Mouse (Mus musculus) forebrain, embryonic 11.5 days (tissue): ENCODE results near the gene Pla2g2d. TPM values are rescaled to one million over a fixed set of nuclear protein-coding genes. Genes with fewer than 3 reads are reported as not detected.
A peak's percentile ranks its signal among the peaks of the same experiment; 100 is the strongest.

ENCODE experiments used
- ATAC-seq: fragments of 200-750 bp; cut with Nextera tagmentation; replicated peaks from 2 replicates; pipeline ENCODE4 v1.8.0; 2017; ENCODE audit warnings: moderate TSS enrichment; ENCODE audit not compliant: low FRiP score
- DNase-seq: peaks from one replicate; pipeline ENCODE4 v3.0.0-alpha.2; 2017; ENCODE audit warnings: low spot score
- H3K27ac ChIP-seq: fragments of 300-500 bp; sonication (generic); 2 replicates; pipeline ENCODE4 v1.5.1; 2014; ENCODE audit warnings: low read depth, low read length
- H3K27me3 ChIP-seq: fragments of 300-500 bp; sonication (generic); 2 replicates; pipeline ENCODE4 v1.6.1; 2014; ENCODE audit warnings: mild to moderate bottlenecking, low read length, mixed read lengths; ENCODE audit not compliant: control insufficient read depth, insufficient read depth
- H3K36me3 ChIP-seq: fragments of 300-500 bp; sonication (generic); 2 replicates; pipeline ENCODE4 v1.6.1; 2014; ENCODE audit warnings: mild to moderate bottlenecking, low read length, moderate library complexity, mixed read lengths; ENCODE audit not compliant: control insufficient read depth, insufficient read depth
- H3K4me1 ChIP-seq: fragments of 300-500 bp; sonication (generic); replicated peaks from 2 replicates; pipeline ENCODE4 v1.6.1; 2014; ENCODE audit warnings: low read length, mixed read lengths; ENCODE audit not compliant: control insufficient read depth, insufficient read depth
- H3K4me2 ChIP-seq: fragments of 300-500 bp; sonication (generic); 2 replicates; pipeline ENCODE4 v1.6.1; 2014; ENCODE audit warnings: low read depth, mild to moderate bottlenecking, low read length, moderate library complexity, mixed read lengths; ENCODE audit not compliant: severe bottlenecking
- H3K4me3 ChIP-seq: fragments of 300-500 bp; sonication (generic); 2 replicates; pipeline ENCODE4 v1.5.1; 2014; ENCODE audit warnings: low read depth, low read length
- H3K9ac ChIP-seq: fragments of 300-500 bp; sonication (generic); 2 replicates; pipeline ENCODE4 v1.6.1; 2014; ENCODE audit warnings: low read length
- H3K9me3 ChIP-seq: fragments of 300-500 bp; sonication (generic); 2 replicates; pipeline ENCODE4 v1.6.1; 2016; ENCODE audit warnings: low read length, mixed read lengths; ENCODE audit not compliant: control insufficient read depth
- WGBS: fragments of 180-500 bp; shearing (Covaris S2); extraction: QIAGEN DNeasy Blood & Tissue Kit; methylation state at CpG from one replicate; pipeline ENCODE4 v1.1.7; 2014; 5-methylcytosine and 5-hydroxymethylcytosine counted together
- polyA plus RNA-seq: library from polyadenylated mRNA; unstranded; fragments of >200 nt; fragmentation: Nextera tagmentation; extraction: Ambion mirVana; gene quantifications from 2 replicates; pipeline ENCODE4 v1.2.1, GENCODE M21; 2014

Gene Pla2g2d
- polyA plus RNA-seq, 1 experiment from 2014 or later, result not detected

DNA sequence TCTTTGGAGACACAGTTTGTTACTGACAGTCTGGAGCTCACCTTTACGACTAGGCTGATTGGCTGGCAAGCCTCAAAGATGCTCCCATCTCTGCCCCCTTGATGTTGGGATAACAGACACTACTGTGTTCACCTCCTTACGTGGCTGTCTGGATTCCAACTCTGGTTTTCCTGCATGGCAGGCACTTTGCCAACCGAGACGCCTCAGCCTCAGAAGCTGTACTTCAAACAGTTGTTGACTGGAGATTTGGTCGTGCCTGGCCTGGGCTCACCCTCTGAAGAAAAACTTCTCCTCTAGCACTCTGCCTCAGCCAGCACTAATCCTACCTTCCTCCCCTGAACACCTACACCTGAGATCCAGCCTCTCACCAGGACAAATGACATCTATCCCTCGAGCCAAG is 15.9 kb downstream of the Pla2g2d start:
- DNase-seq (no peak), ATAC-seq (no peak)
- H3K4me3 ChIP-seq, result no peak overlapping the region
- no peaks in the 10 kb centered on the region for H3K36me3 ChIP-seq
- H3K27me3 ChIP-seq, result no peaks in the 10 kb centered on the region
- H3K27ac ChIP-seq, result no peak overlapping the region
- 77% methylated on average over 6 of the region's 6 CpGs for WGBS
- H3K9ac ChIP-seq, result no peak overlapping the region
- no peak overlapping the region for H3K4me2 ChIP-seq
- no peaks in the 10 kb centered on the region for H3K4me1 ChIP-seq
- no peaks in the 10 kb centered on the region for H3K9me3 ChIP-seq

DNA sequence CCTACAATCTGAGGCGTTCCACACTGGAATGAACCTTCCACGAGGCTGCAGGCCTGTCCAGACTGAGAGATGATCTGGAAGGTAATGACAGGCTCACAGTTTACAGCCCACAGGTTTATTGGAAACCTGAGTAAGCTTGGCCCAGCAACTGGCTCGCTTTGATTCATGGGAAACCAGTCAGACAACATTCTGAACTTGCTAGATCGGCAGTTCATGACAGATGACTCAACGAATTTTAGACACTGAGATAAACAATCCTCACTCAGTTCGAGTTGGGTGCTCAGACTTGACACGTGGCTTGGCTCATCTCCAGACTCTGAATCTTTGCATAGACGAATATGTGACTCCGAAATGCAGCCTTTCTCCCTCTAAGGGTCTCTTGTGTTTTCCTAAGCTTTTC is 17.1 kb downstream of the Pla2g2d start:
- H3K4me1 ChIP-seq, result no peaks in the 10 kb centered on the region
- DNase-seq (no peak), ATAC-seq (no peak)
- H3K9me3 ChIP-seq, result no peaks in the 10 kb centered on the region
- no peak overlapping the region for H3K9ac ChIP-seq
- no peaks in the 10 kb centered on the region for H3K27me3 ChIP-seq
- H3K36me3 ChIP-seq, result no peaks in the 10 kb centered on the region
- H3K4me3 ChIP-seq, result no peak overlapping the region
- no peak overlapping the region for H3K27ac ChIP-seq
- no peak overlapping the region for H3K4me2 ChIP-seq
- WGBS, result 79% methylated on average over 9 of the region's 9 CpGs

DNA sequence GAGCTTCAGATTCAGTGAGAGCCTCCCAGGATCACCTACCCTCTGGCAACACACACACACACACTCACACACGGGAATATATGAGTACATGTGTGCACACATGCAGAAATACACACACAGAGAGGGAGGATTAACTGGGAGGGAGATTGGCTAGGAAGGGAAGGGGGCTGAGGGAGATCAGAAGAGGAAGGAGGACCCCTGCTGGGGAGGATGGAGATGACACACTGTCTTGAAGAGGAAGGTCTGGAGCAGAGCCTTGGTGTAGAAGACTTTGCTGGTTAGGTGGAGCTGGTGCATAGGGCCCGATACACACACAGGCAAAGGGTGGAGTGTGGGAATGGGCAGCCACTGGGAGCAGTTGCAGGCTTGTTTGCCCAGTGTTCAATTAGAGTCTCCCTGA is 17.7 kb downstream of the Pla2g2d start:
- Histone ChIP-seq H3K27me3 (no peaks in the 10 kb centered on the region), H3K27ac (no peak overlapping the region), H3K9ac (no peak overlapping the region), H3K36me3 (no peaks in the 10 kb centered on the region), H3K4me3 (no peak overlapping the region), H3K4me2 (no peak overlapping the region), H3K9me3 (no peaks in the 10 kb centered on the region), H3K4me1 (no peaks in the 10 kb centered on the region)
- 64% methylated on average over 2 of the region's 2 CpGs for WGBS
- no peak for ATAC-seq
- peak; percentile 55 for DNase-seq

DNA sequence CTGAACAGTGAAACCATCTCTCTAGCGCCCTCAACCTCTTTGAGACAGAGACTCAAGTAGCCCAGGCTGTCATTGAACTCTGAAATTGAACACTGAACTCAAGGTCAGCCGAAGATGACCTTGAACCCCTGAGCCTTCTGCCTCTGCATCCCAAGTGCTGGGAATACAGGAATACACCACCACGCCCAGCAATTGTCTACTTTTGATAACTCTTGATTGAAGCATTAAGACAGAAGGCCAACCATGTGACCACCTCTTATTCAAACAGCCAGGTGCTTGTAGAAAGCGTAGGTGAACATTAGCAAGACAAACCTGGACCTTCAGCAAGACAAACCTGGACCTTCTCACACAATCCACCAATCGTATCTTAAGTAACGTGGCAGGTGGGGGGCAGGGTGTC is 18.8 kb downstream of the Pla2g2d start:
- H3K27ac ChIP-seq, result no peak overlapping the region

GRCm38 (mm10) chr4:138796513-138797216 is 21.1 kb downstream of the Pla2g2d start:
- Histone ChIP-seq H3K27ac (no peak overlapping the region), H3K4me2 (no peak overlapping the region), H3K9ac (no peak overlapping the region), H3K9me3 (no peaks in the 10 kb centered on the region), H3K4me1 (no peaks in the 10 kb centered on the region), H3K36me3 (no peaks in the 10 kb centered on the region), H3K27me3 (no peaks in the 10 kb centered on the region), H3K4me3 (no peak overlapping the region)
- ATAC-seq (no peak), DNase-seq (no peak)
- 49% methylated on average over 6 of the region's 6 CpGs for WGBS

More for the DNA sequence above, 18.8 kb downstream of the Pla2g2d start:
- Histone ChIP-seq H3K4me1 (no peaks in the 10 kb centered on the region), H3K9me3 (no peaks in the 10 kb centered on the region), H3K4me2 (no peak overlapping the region), H3K36me3 (no peaks in the 10 kb centered on the region), H3K4me3 (no peak overlapping the region), H3K9ac (no peak overlapping the region), H3K27me3 (no peaks in the 10 kb centered on the region)
- DNase-seq, result no peak
- no peak for ATAC-seq
- 89% methylated on average over 6 of the region's 6 CpGs for WGBS

GRCm38 (mm10) chr4:138797217-138797570 is 21.7 kb downstream of the Pla2g2d start:
- Histone ChIP-seq H3K9ac (no peak overlapping the region), H3K27ac (no peak overlapping the region)
- WGBS, result 79% methylated on average over 4 of the region's 4 CpGs

GRCm38 (mm10) chr4:138800134-138800744 is 24.7 kb downstream of the Pla2g2d start:
- 80% methylated on average over 12 of the region's 12 CpGs for WGBS
- no peak for DNase-seq

More at GRCm38 (mm10) chr4:138797217-138797570, 21.7 kb downstream of the Pla2g2d start:
- DNase-seq (no peak), ATAC-seq (no peak)
- no peak overlapping the region for H3K4me3 ChIP-seq
- no peaks in the 10 kb centered on the region for H3K36me3 ChIP-seq
- no peaks in the 10 kb centered on the region for H3K27me3 ChIP-seq
- H3K4me1 ChIP-seq, result no peaks in the 10 kb centered on the region
- no peaks in the 10 kb centered on the region for H3K9me3 ChIP-seq
- no peak overlapping the region for H3K4me2 ChIP-seq

DNA sequence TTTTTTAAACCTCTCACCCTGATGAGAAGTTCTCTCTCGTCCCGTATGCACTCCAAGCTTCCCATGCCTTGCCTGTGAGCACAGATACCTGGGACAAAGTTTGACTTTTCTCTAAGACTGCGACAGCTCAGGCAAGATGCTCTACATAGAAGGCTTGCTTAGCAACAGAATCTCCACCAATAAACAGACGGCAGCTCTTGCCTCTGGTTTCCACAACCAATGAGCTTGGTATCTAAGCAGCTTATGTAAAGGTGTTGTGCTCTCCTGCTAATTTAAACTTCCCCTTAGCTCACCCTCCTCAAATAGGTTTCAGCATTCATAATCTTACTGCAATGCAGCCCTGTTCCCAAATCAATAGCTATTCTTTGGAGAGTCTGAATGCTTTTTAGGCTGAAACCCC is 26.1 kb downstream of the Pla2g2d start:
- H3K9me3 ChIP-seq, result no peaks in the 10 kb centered on the region
- 80% methylated on average over 4 of the region's 4 CpGs for WGBS

More at GRCm38 (mm10) chr4:138800134-138800744, 24.7 kb downstream of the Pla2g2d start:
- H3K27ac ChIP-seq, result no peak overlapping the region
- H3K4me2 ChIP-seq, result no peak overlapping the region
- no peaks in the 10 kb centered on the region for H3K36me3 ChIP-seq
- H3K27me3 ChIP-seq, result no peaks in the 10 kb centered on the region
- no peak overlapping the region for H3K9ac ChIP-seq
- no peaks in the 10 kb centered on the region for H3K4me1 ChIP-seq
- ATAC-seq, result no peak
- H3K4me3 ChIP-seq, result no peak overlapping the region
- H3K9me3 ChIP-seq, result no peaks in the 10 kb centered on the region

GRCm38 (mm10) chr4:138802917-138803316 is 27.4 kb downstream of the Pla2g2d start:
- Histone ChIP-seq H3K4me3 (no peak overlapping the region), H3K4me2 (no peak overlapping the region), H3K9ac (no peak overlapping the region), H3K4me1 (no peaks in the 10 kb centered on the region), H3K9me3 (no peaks in the 10 kb centered on the region), H3K36me3 (no peaks in the 10 kb centered on the region), H3K27me3 (no peaks in the 10 kb centered on the region), H3K27ac (no peak overlapping the region)
- no peak for ATAC-seq
- DNase-seq, result no peak
- 88% methylated on average over 11 of the region's 11 CpGs for WGBS

More for the DNA sequence above, 26.1 kb downstream of the Pla2g2d start:
- H3K27ac ChIP-seq, result no peak overlapping the region
- H3K4me3 ChIP-seq, result no peak overlapping the region
- DNase-seq (no peak), ATAC-seq (no peak)
- no peaks in the 10 kb centered on the region for H3K27me3 ChIP-seq
- H3K4me1 ChIP-seq, result no peaks in the 10 kb centered on the region
- H3K36me3 ChIP-seq, result no peaks in the 10 kb centered on the region
- H3K4me2 ChIP-seq, result no peak overlapping the region
- no peak overlapping the region for H3K9ac ChIP-seq
